Mouse (Mus musculus) lung, postnatal 25 days (tissue): ENCODE results near the gene Mapk13.

ENCODE experiments used
- DNase-seq: peaks from one replicate; pipeline ENCODE4 v3.0.0; 2022; ENCODE audit warnings: low spot score

Gene Mapk13

DNA sequence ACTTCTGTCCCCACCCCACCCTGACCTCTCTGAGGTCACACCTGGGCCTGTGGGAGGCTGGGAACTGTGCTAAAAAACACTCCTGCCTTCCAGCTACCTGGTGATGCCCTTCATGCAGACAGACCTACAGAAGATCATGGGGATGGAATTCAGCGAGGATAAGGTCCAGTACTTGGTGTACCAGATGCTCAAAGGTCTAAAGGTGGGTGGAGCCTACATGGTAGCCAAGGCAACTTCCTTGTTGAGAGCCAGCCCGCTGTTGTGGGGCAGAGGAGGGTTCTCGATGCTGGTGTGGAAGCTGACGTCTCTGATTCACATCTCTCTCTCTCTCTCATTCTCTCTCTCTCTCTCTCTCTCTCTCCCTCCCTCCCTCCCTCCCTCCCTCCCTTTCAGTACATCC is 6.1 kb downstream of the Mapk13 start:
- DNase-seq = no peak

DNA sequence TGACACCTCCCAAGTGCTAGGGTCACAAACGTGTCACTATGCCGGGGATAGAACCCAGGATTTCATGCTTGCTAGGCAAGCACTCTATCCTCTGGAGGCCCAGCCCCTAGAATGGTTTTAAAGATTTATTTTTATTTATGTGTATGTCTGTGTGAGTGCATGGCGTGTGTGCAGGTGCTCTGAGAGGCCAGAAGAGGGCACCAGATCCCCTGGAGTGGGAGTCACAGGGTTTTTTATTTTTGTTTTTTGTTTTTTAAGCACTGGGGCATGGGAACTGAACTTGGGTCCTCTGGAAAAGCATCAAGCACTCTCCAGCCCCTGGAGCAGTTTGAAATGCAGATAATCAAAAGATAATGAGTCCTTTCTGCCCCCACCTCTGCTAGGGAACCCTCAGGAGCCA is 7.7 kb downstream of the Mapk13 start:
- no peak for DNase-seq

DNA sequence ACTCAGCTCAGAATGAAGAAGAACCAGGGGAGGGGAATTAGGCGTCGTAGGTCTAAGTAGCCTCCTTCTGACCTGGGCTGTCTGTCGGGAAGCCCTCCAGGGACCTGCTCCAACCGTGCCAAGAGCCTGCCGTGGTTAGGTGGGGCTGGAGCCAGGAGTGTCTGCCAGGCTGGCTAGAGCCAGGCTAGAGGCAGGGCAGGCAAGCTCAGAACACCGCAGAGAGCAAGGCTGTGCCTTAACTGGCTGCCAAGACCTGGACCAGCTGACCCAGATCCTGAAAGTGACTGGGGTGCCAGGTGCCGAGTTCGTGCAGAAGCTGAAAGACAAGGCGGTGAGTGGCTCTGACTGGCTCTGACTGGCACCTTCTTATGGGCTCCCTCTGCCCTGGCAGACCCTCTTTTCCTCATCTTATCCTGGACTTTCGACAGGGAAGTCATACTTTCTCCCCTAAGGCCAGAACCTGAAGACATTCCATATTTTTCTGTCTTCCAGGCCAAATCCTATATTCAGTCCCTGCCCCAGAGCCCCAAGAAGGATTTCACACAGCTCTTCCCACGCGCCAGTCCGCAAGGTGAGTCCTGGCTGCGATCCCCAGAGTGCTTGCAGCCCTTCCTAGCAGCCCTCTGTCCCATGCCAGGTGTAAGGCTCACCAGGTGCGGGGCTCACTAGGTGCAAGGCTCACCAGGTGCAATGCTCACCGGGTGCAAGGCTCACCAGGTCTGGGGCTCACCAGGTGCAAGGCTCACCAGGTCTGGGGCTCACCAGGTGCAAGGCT is 8.3 kb downstream of the Mapk13 start:
- DNase-seq = no peak

DNA sequence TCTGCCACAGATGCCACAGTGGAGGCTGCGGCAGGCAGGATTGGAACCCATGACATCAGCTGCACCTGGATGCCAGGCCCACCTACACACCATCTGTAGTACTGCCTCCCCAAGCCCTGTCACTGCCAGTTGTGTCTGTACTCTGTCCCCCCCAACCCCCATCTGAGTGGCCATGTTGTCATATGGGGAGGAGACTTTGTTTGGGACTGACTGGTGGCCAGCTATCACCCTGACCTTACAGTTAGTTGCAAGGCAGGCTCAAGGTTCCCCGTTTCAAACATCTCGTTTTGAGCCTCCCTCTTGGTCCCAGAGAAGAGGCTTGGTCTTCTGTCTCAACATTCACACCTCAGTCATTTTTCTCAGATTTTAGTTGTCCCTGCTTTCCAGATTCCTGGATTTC is 10.6 kb downstream of the Mapk13 start:
- no peak for DNase-seq

DNA sequence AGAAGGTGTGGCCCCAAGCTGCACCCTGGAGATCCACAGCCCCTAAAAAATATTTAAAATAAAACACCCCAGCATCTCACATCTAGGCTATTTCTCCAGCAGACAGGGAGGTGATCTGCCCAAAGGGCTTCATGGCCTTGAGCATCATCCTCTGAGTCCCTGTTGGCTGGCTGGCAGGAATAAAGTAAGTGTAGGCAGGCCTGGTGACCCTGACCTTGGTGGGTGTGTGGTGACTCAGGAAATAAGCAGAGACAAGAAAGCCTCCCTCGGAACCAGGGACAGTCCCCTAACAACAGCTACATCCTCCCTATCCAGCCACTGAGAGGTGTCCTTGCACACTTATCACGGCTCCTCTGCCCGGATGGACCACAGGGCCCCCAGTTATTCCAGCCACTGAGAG is 11.7 kb downstream of the Mapk13 start:
- no peak for DNase-seq

DNA sequence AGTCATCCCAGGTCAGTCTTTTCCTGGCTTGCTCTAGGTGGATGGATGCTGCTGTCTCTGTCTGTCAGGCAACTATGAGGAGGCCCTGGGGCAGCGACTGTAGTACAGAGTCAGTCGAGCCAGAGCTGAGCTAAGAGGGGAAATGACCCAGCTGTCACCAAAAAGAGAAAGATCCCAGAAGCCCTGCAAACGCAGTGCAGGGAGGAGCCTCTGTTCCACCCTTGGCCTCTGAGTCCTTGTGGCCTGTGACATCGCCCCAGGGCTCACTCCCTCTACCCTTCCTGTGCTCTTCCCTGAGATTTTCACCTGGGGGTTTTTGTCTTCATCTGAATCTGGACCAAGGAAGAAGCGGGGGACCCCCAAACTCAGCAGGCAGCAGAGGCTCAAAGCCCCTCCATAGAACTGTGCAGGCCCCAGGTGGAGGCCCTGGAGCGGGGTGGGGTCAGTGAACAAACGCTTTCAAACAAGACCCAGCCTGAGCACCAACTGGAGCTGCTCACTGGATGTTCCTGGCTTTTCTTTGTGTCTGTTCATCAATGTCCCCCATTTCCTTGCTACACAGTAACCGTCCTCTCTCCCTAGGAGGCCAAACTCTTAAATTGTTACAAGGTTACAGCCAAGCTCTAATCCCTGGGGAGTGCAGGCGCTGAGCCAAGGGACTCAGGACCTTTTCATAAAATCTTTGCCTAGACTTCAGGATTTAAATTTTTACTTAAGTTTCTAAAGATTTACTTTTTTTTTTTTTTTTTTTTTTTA is 12.4 kb downstream of the Mapk13 start:
- no peak for DNase-seq

DNA sequence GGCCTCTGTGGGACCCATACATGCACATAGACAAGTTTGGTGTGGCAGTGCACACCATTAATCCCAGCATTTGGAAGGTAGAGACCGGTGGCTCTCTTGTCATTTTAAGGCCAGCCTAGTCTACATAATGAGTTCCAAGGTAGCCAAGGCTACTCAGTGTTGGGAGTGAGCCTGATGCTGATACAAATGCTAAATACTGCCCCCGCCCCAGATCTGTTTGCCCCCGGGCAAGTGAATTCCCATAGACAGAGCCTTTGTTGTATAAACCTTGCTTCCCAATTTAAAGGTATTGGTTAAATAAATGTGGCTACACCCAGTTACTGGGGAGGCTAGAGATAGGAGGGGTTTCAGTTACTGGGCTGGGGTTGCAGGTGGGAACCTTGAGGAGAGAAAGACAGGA is 15.9 kb downstream of the Mapk13 start:
- DNase-seq = no peak

DNA sequence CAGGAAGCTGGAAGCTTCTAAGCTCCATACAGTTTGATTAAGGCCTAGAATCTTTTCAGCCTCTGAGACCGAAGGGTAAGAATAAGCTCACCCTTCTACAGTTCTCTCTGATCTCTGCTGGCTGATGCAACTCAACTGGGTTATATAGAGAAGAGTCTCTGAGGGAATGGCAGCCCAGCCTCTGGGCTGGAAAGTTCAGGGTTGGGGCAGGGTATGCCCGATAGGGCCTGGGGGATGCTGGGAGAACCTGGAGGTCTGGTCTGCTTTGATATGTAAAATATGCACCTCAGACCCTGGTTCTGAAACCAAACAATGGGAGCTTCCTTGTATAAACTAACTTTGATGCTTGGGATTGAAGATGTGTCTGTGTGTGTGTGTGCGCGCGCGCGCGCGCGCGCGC is 18.4 kb downstream of the Mapk13 start:
- DNase-seq = no peak

DNA sequence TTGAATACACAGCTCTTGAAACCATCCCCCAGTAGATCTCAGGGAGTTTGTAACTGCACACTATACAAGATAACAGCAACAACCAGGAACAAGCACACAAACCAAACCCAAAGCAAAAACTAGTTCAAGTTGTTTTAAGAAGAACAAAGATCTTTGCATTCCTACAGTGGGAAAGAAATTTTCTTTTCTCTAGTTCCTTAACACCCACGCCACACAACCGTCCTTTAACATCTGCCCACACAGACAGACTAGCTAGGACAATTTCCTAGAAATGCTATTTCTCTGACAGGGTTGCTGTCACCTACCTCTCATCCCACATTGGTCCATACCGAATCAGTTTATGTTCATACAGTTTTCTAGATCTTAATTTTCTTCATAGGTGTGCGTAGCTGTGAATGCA is 27.9 kb downstream of the Mapk13 start:
- DNase-seq = no peak

DNA sequence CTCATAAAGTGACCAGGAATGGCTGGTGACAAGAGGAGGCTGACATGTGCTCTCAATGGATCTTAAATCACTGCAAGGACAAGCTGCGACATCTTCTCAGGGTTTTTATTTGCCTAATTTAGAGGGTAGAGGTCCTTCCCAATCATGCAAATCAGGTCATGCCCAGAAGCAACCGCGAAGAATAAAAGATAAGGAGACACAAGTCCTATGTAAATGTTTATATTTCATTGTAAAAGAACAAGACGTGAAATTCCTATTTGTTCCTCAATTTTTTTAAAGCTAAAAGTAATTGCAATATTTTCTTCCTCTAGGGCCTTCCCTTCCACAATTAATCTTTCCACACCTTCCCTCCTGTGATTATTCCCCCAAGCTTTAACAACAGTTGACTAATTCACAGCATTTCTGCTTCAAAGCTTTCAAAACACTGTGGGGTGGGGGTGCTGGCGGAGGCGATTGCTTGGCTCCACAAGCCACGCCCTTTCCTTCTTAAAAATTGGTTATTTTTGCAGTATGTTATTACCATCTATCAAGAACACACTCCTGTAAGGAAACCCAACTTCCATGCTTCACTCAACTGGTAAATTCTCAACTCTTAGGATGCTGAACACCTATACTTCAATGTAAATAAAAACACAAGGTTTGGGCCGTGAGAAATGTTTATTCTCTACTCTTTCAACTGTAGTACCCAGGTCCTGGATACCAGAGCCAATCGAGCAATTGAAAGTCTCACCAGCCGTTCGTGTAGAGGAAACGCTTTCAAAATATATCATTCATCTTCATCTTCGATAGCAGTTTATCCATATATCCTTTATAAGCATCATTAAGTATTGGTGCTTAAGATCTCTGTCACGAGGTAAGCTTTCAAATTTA is 30.4 kb downstream of the Mapk13 start:
- DNase-seq = peak; percentile 12

DNA sequence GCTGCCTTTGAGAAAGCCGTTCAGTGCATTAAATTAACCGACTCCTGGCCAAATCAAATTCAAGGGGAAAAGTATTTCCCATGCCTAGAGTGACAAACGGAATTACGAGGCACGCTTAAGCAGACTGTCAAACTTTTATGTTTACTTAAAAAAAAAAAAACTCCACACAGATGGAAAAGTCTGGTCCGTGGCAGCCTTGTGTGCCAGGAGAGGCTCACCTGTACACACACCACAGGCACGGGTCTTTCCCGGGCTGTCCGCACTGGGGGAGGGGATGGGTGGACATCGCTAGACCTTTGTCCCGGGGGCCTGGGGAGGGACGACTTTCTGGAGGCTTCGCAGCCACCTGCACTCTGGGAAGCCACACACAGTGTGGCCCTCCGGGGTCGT is 31.2 kb downstream of the Mapk13 start:
- no peak for DNase-seq

DNA sequence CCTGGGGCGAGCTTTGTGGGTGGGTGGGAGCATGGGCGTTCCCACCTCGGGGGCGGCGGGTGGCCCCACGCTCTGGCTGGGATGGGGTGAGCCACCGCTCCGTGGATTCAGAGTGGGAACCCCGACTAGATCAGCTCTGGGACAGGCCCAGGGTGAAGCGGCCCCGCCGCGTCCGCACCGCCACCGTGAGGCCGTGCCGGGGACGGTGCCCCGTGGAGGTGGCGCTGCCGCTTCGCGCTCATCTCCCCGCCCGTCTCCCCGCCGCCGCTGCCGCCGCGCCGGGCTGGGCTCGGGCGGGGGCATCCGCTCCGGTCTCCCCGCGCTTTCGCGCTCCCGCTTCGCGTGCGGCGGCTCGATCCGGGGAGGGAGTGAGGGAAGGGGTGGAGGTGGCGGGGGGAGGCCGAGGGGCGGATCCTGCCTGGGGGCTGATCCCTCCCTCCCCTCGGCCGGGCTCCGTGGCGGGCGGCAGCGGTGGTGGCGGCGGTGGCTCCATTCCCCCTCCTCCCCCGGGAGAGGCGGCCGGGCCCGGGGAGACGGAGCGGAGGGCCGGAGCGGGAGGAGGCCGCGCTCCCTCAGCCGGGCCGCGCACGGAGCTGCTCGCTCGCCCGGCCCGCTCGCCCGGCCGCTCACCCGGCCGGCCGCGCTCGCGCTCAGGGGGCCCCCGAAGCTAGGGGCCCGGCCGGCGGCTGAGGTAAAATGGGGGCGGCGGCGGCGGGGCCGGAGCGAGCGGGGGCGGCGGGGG is 31.7 kb downstream of the Mapk13 start, which contains the start of gene Brpf3:
TSS of gene Brpf3 (plus strand) at position 420 of the 742 bp plus-strand sequence.
- DNase-seq = peak; percentile 81

DNA sequence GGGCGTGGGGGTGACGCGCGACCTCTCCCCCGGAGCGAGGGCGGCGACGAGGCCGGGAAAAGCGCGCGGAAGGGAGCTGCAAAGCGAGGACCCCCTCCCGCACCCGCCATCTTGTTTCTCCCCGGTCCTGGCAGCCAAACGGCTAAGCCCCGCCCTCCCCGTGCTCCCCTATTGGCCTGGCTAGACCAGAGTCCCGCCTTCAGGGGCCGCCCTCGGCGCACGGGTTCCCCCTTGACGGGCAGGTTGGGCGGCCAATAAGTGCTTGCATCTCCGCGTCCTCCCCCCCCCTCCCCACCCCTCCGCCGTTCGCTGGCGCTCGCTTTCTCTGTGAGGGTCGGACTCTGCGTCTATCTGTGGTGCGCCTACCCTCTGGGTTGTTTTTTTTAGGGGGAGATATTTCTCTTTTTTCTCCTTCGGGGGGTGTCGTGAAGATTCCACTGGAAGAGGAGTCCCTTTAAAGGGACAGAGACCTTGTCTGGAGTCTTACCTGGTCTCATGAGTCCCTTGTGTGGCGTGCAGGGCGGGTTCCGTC is 32.4 kb downstream of the Mapk13 start:
- DNase-seq = peak; percentile 99

DNA sequence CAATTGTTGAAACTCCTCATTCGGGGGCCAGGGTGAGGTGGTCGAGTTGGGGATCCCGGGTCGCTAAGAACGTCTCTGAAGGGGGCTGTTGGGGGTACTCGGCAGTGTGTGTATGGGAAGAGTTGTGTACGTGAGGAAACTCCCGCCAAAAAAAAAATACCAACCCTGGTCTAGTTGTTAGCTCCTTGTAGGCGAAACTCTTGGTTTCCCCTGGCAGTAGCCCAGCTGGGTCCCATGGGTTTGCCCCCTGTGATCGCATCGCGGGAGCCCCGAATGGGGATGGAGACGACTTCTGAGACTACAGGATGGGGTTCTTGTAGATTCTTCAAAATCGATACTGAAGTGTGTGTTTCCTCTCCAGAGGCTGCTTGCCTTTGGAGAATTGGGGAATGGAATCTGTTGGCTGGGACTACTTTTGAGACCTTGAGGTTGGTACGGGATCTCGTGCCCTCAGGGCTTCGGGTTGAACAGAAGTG is 32.9 kb downstream of the Mapk13 start:
- no peak for DNase-seq

DNA sequence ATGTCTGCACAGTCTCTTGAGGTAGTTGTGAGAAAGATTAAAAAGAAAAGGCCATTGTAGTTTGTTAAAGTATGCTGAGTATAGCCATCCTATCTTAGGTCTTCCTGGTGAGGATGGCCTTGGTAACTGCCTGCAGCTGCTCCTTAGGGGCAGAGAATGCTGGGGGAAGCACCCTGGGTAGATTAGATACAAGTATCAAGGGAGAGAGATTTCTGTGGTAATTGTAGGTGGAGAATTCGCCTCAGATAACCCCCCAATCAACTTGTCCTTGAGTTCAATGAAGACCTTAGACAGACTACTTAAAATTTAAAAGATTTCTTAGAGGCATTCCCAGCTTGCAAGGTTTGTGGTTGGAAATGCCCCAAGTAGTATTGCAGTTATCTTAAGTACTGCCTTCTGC is 34.2 kb downstream of the Mapk13 start:
- DNase-seq = no peak

DNA sequence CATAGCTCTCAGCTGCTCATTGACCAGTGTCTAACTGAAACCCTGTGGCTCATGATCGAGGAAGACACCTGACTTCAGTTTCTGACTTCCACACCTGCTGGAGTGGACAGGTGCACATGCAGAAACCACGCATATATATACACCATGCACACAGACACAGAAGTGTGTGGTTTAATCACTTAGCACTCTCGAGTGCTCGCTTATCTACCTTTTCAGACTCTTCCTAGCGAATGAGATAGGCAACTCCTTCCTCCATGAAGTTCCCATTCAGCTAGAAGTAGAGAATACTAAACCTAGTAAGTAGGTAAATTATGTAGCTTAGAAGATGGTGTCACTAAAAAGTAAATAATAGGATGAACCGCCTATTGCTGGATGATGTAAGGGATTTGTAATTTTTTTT is 35.9 kb downstream of the Mapk13 start:
- no peak for DNase-seq

DNA sequence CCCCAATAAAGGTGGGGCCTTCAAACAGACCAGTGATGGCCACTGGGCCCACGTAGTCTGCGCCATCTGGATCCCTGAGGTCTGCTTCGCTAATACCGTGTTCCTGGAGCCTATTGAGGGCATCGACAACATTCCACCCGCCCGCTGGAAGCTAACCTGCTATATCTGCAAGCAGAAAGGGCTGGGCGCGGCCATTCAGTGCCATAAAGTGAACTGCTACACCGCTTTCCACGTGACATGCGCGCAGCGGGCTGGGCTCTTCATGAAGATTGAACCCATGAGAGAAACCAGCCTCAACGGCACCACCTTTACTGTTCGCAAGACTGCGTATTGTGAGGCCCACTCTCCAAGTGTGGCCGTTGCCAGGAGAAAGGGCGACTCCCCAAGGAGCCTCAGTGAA is 37.7 kb downstream of the Mapk13 start:
- DNase-seq = no peak

DNA sequence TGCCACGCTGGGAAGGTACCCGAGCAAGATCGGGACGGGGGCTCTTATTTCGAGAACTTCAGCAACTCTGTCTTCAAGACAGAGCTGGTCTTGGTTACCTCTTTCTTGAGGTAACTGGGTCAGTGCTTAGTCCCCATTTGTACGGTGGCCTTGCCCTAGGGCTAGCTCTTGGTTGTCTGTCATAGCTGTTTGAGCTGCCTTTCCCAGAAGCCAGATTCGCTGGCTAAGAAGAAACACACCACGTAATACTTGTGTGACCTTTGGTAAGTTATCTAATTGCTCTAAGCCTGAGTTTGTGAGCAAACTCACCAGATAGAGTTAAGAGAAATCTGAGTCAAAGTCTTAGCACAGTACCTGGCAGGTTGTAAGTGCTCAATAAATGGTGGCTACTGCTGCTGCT is 39.6 kb downstream of the Mapk13 start:
- no peak for DNase-seq

DNA sequence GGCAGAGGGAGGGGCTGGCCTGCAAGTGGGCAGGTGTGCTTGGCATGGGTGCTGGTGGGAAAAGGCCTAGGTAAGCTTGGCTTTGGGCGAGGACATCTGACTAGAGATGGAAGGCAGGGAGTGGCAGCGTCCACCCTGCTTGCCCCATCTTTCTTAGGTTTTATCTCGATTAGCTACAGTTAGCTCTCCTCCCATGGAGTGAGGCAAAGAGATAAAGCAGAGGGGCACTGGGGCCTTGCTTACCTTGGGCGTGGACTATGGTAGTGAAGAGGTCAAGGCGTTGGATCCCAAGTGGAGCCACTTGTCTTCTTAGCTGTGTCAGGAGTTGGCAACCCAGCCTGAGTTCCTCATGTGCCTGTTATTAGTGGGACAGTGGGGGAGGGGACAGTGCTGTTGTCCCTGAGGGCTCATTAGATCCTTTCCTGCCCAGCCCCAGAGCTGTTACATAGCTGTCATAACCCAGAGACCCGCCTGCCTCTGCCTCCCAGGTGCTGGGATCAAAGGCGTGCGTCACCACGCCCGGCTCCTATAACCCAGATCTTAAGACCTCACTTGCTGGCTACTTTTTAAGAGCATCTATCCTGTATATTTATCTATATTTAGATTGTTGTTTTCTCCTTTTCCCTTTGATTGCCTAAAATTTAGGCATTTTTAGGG is 40.2 kb downstream of the Mapk13 start:
- DNase-seq = no peak

DNA sequence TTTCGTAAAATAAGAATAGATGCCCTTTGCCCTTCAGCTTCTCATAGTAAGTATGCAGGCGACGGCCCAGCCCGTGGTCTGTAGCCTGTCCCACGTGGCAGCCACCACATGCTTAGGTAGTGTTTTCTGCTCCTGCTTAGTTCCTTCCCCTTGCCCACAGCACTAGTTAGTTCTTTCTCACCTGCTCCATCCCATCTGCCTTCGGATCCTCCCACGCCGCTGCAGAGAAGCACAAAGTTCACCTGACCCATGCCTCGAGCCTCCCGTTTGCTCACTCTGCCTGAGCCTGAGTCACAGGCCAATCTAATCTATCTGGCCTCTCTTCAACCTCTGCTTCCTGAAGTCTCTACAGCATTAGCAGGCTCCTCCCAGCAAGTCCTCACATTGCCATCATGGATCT is 43.2 kb downstream of the Mapk13 start:
- no peak for DNase-seq

DNA sequence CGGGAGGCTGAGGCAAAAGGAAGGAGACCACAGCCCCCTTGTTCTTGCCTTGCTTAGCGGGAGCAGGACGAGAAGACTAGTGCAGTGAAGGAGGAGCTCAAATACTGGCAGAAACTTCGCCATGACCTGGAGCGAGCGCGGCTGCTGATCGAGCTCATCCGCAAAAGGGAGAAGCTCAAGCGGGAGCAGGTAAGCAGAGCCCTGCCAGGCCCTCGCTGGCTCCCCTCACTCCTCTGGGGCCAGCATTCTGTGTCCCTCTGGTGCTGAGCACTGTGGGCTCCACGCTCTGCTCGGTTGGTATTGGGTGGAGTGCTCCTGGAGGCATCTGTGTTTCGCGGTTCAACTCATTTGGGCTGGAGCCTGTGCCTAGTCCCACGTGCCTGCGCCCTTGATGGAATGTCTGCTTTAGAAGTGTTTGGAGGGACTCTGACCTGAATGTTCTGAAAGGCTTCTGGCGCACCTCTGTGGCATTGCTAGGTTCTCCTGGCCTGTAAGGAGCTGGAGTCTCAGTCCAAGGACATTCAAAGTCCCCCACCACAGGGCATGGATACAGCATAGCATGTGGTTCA is 45.5 kb downstream of the Mapk13 start:
- DNase-seq = no peak
